Mouse (Mus musculus) intestine, embryonic 16.5 days (tissue): ENCODE measurements around the gene Cpne4. TPM values are rescaled to one million over a fixed set of nuclear protein-coding genes. Genes with fewer than 3 reads are reported as not detected.

Experiments used
- ATAC-seq: fragments of 200-750 bp; cut with Nextera tagmentation; 2 replicates; pipeline ENCODE4 v1.8.0; 2017; ENCODE audit warnings: moderate TSS enrichment, moderate library complexity
- H3K27ac ChIP-seq: fragments of 300-500 bp; sonication (generic); 2 replicates; pipeline ENCODE4 v1.5.1; 2014; ENCODE audit warnings: mild to moderate bottlenecking, low read length
- H3K27me3 ChIP-seq: fragments of 300-500 bp; sonication (generic); replicated peaks from 2 replicates; pipeline ENCODE4 v1.6.1; 2014; ENCODE audit warnings: low read length, control low read depth, mixed read lengths; ENCODE audit not compliant: control insufficient read depth, insufficient read depth
- H3K36me3 ChIP-seq: fragments of 300-500 bp; sonication (generic); 2 replicates; pipeline ENCODE4 v1.6.1; 2014; ENCODE audit warnings: low read length, control low read depth; ENCODE audit not compliant: control insufficient read depth, insufficient read depth
- H3K4me1 ChIP-seq: fragments of 300-500 bp; sonication (generic); 2 replicates; pipeline ENCODE4 v1.6.1; 2014; ENCODE audit warnings: low read length, control low read depth, mixed read lengths; ENCODE audit not compliant: control insufficient read depth, insufficient read depth
- H3K4me2 ChIP-seq: fragments of 300-500 bp; sonication (generic); 2 replicates; pipeline ENCODE4 v1.6.1; 2014; ENCODE audit warnings: low read depth, low read length, control low read depth
- H3K4me3 ChIP-seq: fragments of 300-500 bp; sonication (generic); 2 replicates; pipeline ENCODE4 v1.5.1; 2014; ENCODE audit warnings: mild to moderate bottlenecking, low read length
- H3K9ac ChIP-seq: fragments of 300-500 bp; sonication (generic); 2 replicates; pipeline ENCODE4 v1.6.1; 2014; ENCODE audit warnings: low read depth, low read length
- H3K9me3 ChIP-seq: fragments of 300-500 bp; sonication (generic); 2 replicates; pipeline ENCODE4 v1.6.1; 2016; ENCODE audit warnings: low read length, control low read depth; ENCODE audit not compliant: control insufficient read depth
- WGBS: fragments of 180-500 bp; shearing (Covaris S2); extraction: QIAGEN DNeasy Blood & Tissue Kit; methylation state at CpG from one replicate; pipeline ENCODE4 v1.1.7; 2014; 5-methylcytosine and 5-hydroxymethylcytosine counted together
- polyA plus RNA-seq: library from polyadenylated mRNA; unstranded; fragments of >200 nt; fragmentation: Nextera tagmentation; extraction: Ambion mirVana; gene quantifications from 2 replicates; pipeline ENCODE4 v1.2.1, GENCODE M21; 2015

Cpne4 gene
- polyA plus RNA-seq, 1 experiment from 2014 or later = 1.1 TPM

- Histone ChIP-seq H3K4me1 (no peaks in the 10 kb centered on the region), H3K9me3 (no peaks in the 10 kb centered on the region), H3K36me3 (no peaks in the 10 kb centered on the region), H3K9ac (no peak overlapping the region), H3K4me3 (no peak overlapping the region), H3K4me2 (no peak overlapping the region), H3K27me3 (no peaks in the 10 kb centered on the region), H3K27ac (no peak overlapping the region)
- WGBS = 89% methylated on average over 7 of the region's 7 CpGs
- ATAC-seq = no peak
Measured at GRCm38 (mm10) chr9:104760031-104760430, 212.9 kb downstream of the Cpne4 start.

- no peaks in the 10 kb centered on the region for H3K9me3 ChIP-seq
- no peak overlapping the region for H3K9ac ChIP-seq
- no peaks in the 10 kb centered on the region for H3K4me1 ChIP-seq
- no peaks in the 10 kb centered on the region for H3K27me3 ChIP-seq
- no peak overlapping the region for H3K4me3 ChIP-seq
- no peaks in the 10 kb centered on the region for H3K36me3 ChIP-seq
- WGBS = 90% methylated on average over 7 of the region's 7 CpGs
- no peak overlapping the region for H3K27ac ChIP-seq
- no peak overlapping the region for H3K4me2 ChIP-seq
- no peak for ATAC-seq
Measured at GRCm38 (mm10) chr9:104776198-104776815, 229.2 kb downstream of the Cpne4 start.

- H3K9me3 ChIP-seq = no peaks in the 10 kb centered on the region
- no peak overlapping the region for H3K27ac ChIP-seq
- H3K4me2 ChIP-seq = no peak overlapping the region
- H3K9ac ChIP-seq = no peak overlapping the region
- no peaks in the 10 kb centered on the region for H3K4me1 ChIP-seq
- no peaks in the 10 kb centered on the region for H3K27me3 ChIP-seq
- 64% methylated on average over 3 of the region's 3 CpGs for WGBS
- no peak for ATAC-seq
- no peak overlapping the region for H3K4me3 ChIP-seq
- no peaks in the 10 kb centered on the region for H3K36me3 ChIP-seq
Measured at GRCm38 (mm10) chr9:104777135-104777534, 230.0 kb downstream of the Cpne4 start.

- Histone ChIP-seq H3K9ac (no peak overlapping the region), H3K4me1 (no peaks in the 10 kb centered on the region), H3K4me3 (no peak overlapping the region), H3K4me2 (no peak overlapping the region), H3K27me3 (no peaks in the 10 kb centered on the region), H3K27ac (no peak overlapping the region), H3K9me3 (no peaks in the 10 kb centered on the region), H3K36me3 (no peaks in the 10 kb centered on the region)
- no peak for ATAC-seq
- 73% methylated on average over 5 of the region's 5 CpGs for WGBS
Measured at GRCm38 (mm10) chr9:104777780-104778179, 230.7 kb downstream of the Cpne4 start.

GRCm38 (mm10) chr9:104796601-104797000 is 249.5 kb downstream of the Cpne4 start:
- no peak overlapping the region for H3K4me3 ChIP-seq
- ATAC-seq = no peak
- no peaks in the 10 kb centered on the region for H3K9me3 ChIP-seq
- no peak overlapping the region for H3K9ac ChIP-seq
- H3K27me3 ChIP-seq = no peaks in the 10 kb centered on the region
- 35% methylated on average over 2 of the region's 2 CpGs for WGBS
- no peak overlapping the region for H3K27ac ChIP-seq
- no peaks in the 10 kb centered on the region for H3K36me3 ChIP-seq
- H3K4me2 ChIP-seq = no peak overlapping the region
- no peaks in the 10 kb centered on the region for H3K4me1 ChIP-seq

GRCm38 (mm10) chr9:104804776-104805175 is 257.7 kb downstream of the Cpne4 start:
- Histone ChIP-seq H3K27ac (no peak overlapping the region), H3K9me3 (no peaks in the 10 kb centered on the region), H3K9ac (no peak overlapping the region), H3K4me2 (no peak overlapping the region), H3K36me3 (no peaks in the 10 kb centered on the region), H3K4me1 (no peaks in the 10 kb centered on the region), H3K27me3 (no peaks in the 10 kb centered on the region), H3K4me3 (no peak overlapping the region)
- 69% methylated on average over 4 of the region's 4 CpGs for WGBS
- ATAC-seq = no peak

- no peak overlapping the region for H3K4me2 ChIP-seq
- no peak for ATAC-seq
- H3K4me1 ChIP-seq = no peaks in the 10 kb centered on the region
- H3K36me3 ChIP-seq = no peaks in the 10 kb centered on the region
- H3K9ac ChIP-seq = no peak overlapping the region
- no peaks in the 10 kb centered on the region for H3K27me3 ChIP-seq
- no peaks in the 10 kb centered on the region for H3K9me3 ChIP-seq
- WGBS = 84% methylated on average over 2 of the region's 2 CpGs
- no peak overlapping the region for H3K4me3 ChIP-seq
- no peak overlapping the region for H3K27ac ChIP-seq
Measured at GRCm38 (mm10) chr9:104814681-104815080, 267.6 kb downstream of the Cpne4 start.

- Histone ChIP-seq H3K9ac (no peak overlapping the region), H3K27ac (no peak overlapping the region), H3K36me3 (no peaks in the 10 kb centered on the region), H3K4me1 (no peaks in the 10 kb centered on the region), H3K27me3 (no peaks in the 10 kb centered on the region), H3K4me3 (no peak overlapping the region), H3K4me2 (no peak overlapping the region), H3K9me3 (no peaks in the 10 kb centered on the region)
- WGBS = 61% methylated on average over 3 of the region's 3 CpGs
- ATAC-seq = no peak
Measured at GRCm38 (mm10) chr9:104828646-104829045, 281.6 kb downstream of the Cpne4 start.

- H3K9me3 ChIP-seq = no peaks in the 10 kb centered on the region
- no peaks in the 10 kb centered on the region for H3K4me1 ChIP-seq
- no peak for ATAC-seq
- H3K9ac ChIP-seq = no peak overlapping the region
- WGBS = 84% methylated on average over 5 of the region's 5 CpGs
- no peak overlapping the region for H3K4me2 ChIP-seq
- H3K4me3 ChIP-seq = no peak overlapping the region
- H3K27ac ChIP-seq = no peak overlapping the region
- H3K36me3 ChIP-seq = no peaks in the 10 kb centered on the region
- H3K27me3 ChIP-seq = no peaks in the 10 kb centered on the region
Measured at GRCm38 (mm10) chr9:104832934-104833539, 286.0 kb downstream of the Cpne4 start.

GRCm38 (mm10) chr9:104837931-104838330 is 290.8 kb downstream of the Cpne4 start:
- WGBS = 71% methylated on average over 1 of the region's 1 CpGs
- Histone ChIP-seq H3K9me3 (no peaks in the 10 kb centered on the region), H3K36me3 (no peaks in the 10 kb centered on the region), H3K4me2 (no peak overlapping the region), H3K27me3 (no peaks in the 10 kb centered on the region), H3K4me1 (no peaks in the 10 kb centered on the region), H3K27ac (no peak overlapping the region), H3K4me3 (no peak overlapping the region), H3K9ac (no peak overlapping the region)
- no peak for ATAC-seq
